Mouse (Mus musculus) E14TG2a.4 (cell line): ENCODE results near the gene Bbs4.

Source experiments
- H3K27me3 ChIP-seq: 2 replicates; pipeline ENCODE4 v1.6.1; 2014; ENCODE audit warnings: low read length, control low read depth; ENCODE audit not compliant: insufficient read depth
- H3K36me3 ChIP-seq: 2 replicates; pipeline ENCODE4 v1.6.1; 2014; ENCODE audit warnings: low read length, control low read depth; ENCODE audit not compliant: insufficient read depth
- H3K4me1 ChIP-seq: replicated peaks from 2 replicates; pipeline ENCODE4 v1.6.1; 2014; ENCODE audit warnings: low read depth, low read length, control low read depth
- H3K4me3 ChIP-seq: replicated peaks from 2 replicates; pipeline ENCODE4 v1.5.1; 2014; ENCODE audit warnings: mild to moderate bottlenecking, low read length
- H3K9me3 ChIP-seq: 2 replicates; pipeline ENCODE4 v1.6.1; 2014; ENCODE audit warnings: low read length, control low read depth
- CTCF ChIP-seq: conservative IDR thresholded peaks from 2 replicates; pipeline ENCODE4 v1.5.1; 2014; ENCODE audit warnings: low read length
- NANOG ChIP-seq: IDR thresholded peaks from 2 replicates; pipeline ENCODE4 v1.6.1; 2014; ENCODE audit warnings: borderline replicate concordance, low read length, mixed read lengths
- POU5F1 ChIP-seq: IDR thresholded peaks from 2 replicates; pipeline ENCODE4 v1.6.1; 2014; ENCODE audit warnings: low read length, borderline replicate concordance

Bbs4 gene

GRCm38 (mm10) chr9:59352586-59353252 lies 589 bp downstream of the Bbs4 start:
- TF ChIP-seq NANOG (no peak), CTCF (no peak), POU5F1 (no peak)
- Histone ChIP-seq H3K4me3 (peak overlapping the region; percentile 87), H3K4me1 (peaks cover 12% of the 10 kb centered on the region), H3K9me3 (no peaks in the 10 kb centered on the region), H3K36me3 (no peaks in the 10 kb centered on the region), H3K27me3 (no peaks in the 10 kb centered on the region)

- H3K27me3 ChIP-seq, result no peaks in the 10 kb centered on the region
- no peaks in the 10 kb centered on the region for H3K9me3 ChIP-seq
- H3K4me3 ChIP-seq, result no peak overlapping the region
- no peaks in the 10 kb centered on the region for H3K4me1 ChIP-seq
- TF ChIP-seq CTCF, result no peak
- TF ChIP-seq POU5F1, result no peak
- no peak for TF ChIP-seq NANOG
- peaks cover 16% of the 10 kb centered on the region for H3K36me3 ChIP-seq
These were observed 7.1 kb downstream of the Bbs4 start for GRCm38 (mm10) chr9:59346176-59346575.

- Histone ChIP-seq H3K4me1 (no peaks in the 10 kb centered on the region), H3K27me3 (no peaks in the 10 kb centered on the region), H3K4me3 (no peak overlapping the region), H3K9me3 (no peaks in the 10 kb centered on the region), H3K36me3 (peaks cover 46% of the 10 kb centered on the region)
- no peak for TF ChIP-seq NANOG
- TF ChIP-seq CTCF, result peak; percentile 56
These were observed 13.3 kb downstream of the Bbs4 start for GRCm38 (mm10) chr9:59340002-59340401.

GRCm38 (mm10) chr9:59339107-59339506 lies 14.2 kb downstream of the Bbs4 start:
- H3K4me3 ChIP-seq, result no peak overlapping the region
- no peaks in the 10 kb centered on the region for H3K4me1 ChIP-seq
- H3K27me3 ChIP-seq, result no peaks in the 10 kb centered on the region
- no peak for TF ChIP-seq POU5F1
- no peak for TF ChIP-seq CTCF
- TF ChIP-seq NANOG, result no peak
- peaks cover 51% of the 10 kb centered on the region for H3K36me3 ChIP-seq
- H3K9me3 ChIP-seq, result no peaks in the 10 kb centered on the region

GRCm38 (mm10) chr9:59338411-59338810 lies 14.9 kb downstream of the Bbs4 start:
- H3K4me3 ChIP-seq, result no peak overlapping the region
- no peaks in the 10 kb centered on the region for H3K4me1 ChIP-seq
- H3K27me3 ChIP-seq, result no peaks in the 10 kb centered on the region
- no peak for TF ChIP-seq CTCF
- no peak for TF ChIP-seq POU5F1
- no peak for TF ChIP-seq NANOG
- H3K9me3 ChIP-seq, result no peaks in the 10 kb centered on the region
- peaks cover 55% of the 10 kb centered on the region for H3K36me3 ChIP-seq

GRCm38 (mm10) chr9:59337889-59338288 lies 15.4 kb downstream of the Bbs4 start:
- Histone ChIP-seq H3K9me3 (no peaks in the 10 kb centered on the region), H3K4me1 (no peaks in the 10 kb centered on the region), H3K36me3 (peaks cover 56% of the 10 kb centered on the region), H3K27me3 (no peaks in the 10 kb centered on the region), H3K4me3 (no peak overlapping the region)
- TF ChIP-seq CTCF (no peak), NANOG (no peak), POU5F1 (no peak)

GRCm38 (mm10) chr9:59336539-59336938 lies 16.8 kb downstream of the Bbs4 start:
- Histone ChIP-seq H3K36me3 (peaks cover 62% of the 10 kb centered on the region), H3K27me3 (no peaks in the 10 kb centered on the region), H3K4me3 (no peak overlapping the region), H3K9me3 (no peaks in the 10 kb centered on the region), H3K4me1 (no peaks in the 10 kb centered on the region)
- TF ChIP-seq CTCF (no peak), NANOG (no peak), POU5F1 (no peak)

GRCm38 (mm10) chr9:59330055-59330454 lies 23.3 kb downstream of the Bbs4 start:
- no peaks in the 10 kb centered on the region for H3K27me3 ChIP-seq
- TF ChIP-seq NANOG (no peak), CTCF (no peak), POU5F1 (no peak)
- peaks cover 78% of the 10 kb centered on the region for H3K36me3 ChIP-seq
- no peaks in the 10 kb centered on the region for H3K4me1 ChIP-seq
- no peaks in the 10 kb centered on the region for H3K9me3 ChIP-seq
- H3K4me3 ChIP-seq, result no peak overlapping the region

- Histone ChIP-seq H3K4me3 (no peak overlapping the region), H3K27me3 (no peaks in the 10 kb centered on the region), H3K9me3 (no peaks in the 10 kb centered on the region), H3K4me1 (no peaks in the 10 kb centered on the region), H3K36me3 (peaks cover 87% of the 10 kb centered on the region)
- TF ChIP-seq CTCF (no peak), NANOG (no peak), POU5F1 (no peak)
These were observed 29.0 kb downstream of the Bbs4 start for GRCm38 (mm10) chr9:59324351-59324750.
